Mouse (Mus musculus): ENCODE results near the gene Gm42688.

- TF ChIP-seq CTCF (IDR thresholded peaks at IDR 0.05; ENCODE audit: borderline replicate concordance, insufficient read depth, low read depth, low read length) (no peak), POLR2A (IDR thresholded peaks at IDR 0.05; ENCODE audit: borderline replicate concordance, insufficient read depth, low read length) (no peak)
These were observed 42.7 kb upstream of the Gm42688 start for GRCm38 (mm10) chr6:83058725-83059124.

Measured in cerebellum, adult 2 months (tissue).